Mouse (Mus musculus): ENCODE measurements around the gene Bbs9. TPM values are rescaled to one million over a fixed set of nuclear protein-coding genes. Genes with fewer than 3 reads are reported as not detected.
A peak's percentile ranks its signal among the peaks of the same experiment; 100 is the strongest.

The Bbs9 gene
- polyA plus RNA-seq, 1 experiment from 2014 or later: 14.9 TPM

DNA sequence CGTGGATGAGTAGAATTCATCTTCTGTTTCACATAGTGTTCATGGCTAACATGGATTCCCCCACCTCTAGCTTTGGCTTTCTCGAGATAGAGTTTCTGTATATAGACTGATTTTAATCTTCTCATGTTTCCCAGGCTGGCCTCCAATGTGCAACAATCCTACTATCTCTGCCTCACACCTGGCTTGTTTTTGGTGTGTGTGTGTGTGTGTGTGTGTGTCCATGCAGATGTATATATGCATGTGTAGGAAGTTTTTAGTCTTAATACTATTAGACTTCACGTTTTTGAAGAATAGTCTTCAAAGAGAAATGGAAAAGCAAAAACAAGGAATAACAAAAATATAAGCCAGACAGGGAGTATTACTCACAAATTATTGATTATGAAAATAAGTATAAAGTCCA, 296.3 kb downstream of the Bbs9 start:
- 89% methylated on average over 3 of the region's 3 CpGs for WGBS
- Histone ChIP-seq H3K9ac (no peak overlapping the region), H3K36me3 (no peaks in the 10 kb centered on the region), H3K27me3 (no peaks in the 10 kb centered on the region), H3K9me3 (no peaks in the 10 kb centered on the region), H3K27ac (replicated peaks) (no peak overlapping the region), H3K4me1 (replicated peaks) (no peaks in the 10 kb centered on the region), H3K4me2 (no peak overlapping the region), H3K4me3 (no peak overlapping the region)
- no peak for ATAC-seq (ENCODE audit: low read depth)

DNA sequence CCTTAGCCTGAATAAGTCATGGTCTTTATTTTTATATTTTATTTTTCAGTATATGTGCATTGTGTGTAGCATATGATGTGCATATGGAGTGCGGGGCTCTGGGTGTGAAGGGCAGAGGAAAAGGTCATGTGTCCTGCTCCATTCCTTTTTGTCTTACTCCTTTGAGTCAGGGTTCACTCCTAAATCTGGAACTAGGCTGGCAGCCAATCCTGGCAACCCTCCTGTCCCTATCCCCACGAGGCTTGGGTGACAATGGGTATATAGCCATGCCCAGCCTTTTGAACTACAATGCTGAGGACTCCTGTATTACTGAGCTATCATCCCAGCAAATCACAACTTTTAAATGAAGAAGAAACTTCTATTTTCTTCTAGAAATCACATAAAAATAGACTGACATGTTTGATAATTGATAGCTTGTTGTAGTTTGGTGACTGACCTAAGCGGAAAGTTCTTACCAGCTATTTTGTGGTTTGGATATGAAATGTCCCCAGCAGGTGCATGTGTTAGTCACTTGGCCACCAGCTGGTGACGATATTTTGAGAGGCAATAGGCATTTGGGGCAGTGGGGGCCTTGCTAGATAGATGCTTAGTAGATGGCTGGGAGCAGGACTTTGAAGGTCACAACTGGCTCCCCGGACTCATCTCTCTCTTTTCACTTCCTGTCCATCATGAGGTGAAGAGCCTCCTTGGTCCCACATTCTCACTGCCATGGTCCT, 300.9 kb downstream of the Bbs9 start:
- H3K4me2 ChIP-seq: no peak overlapping the region
- H3K27me3 ChIP-seq: no peaks in the 10 kb centered on the region
- no peaks in the 10 kb centered on the region for H3K36me3 ChIP-seq
- H3K4me1 ChIP-seq (replicated peaks): no peaks in the 10 kb centered on the region
- H3K27ac ChIP-seq (replicated peaks): no peak overlapping the region
- no peaks in the 10 kb centered on the region for H3K9me3 ChIP-seq
- H3K4me3 ChIP-seq: no peak overlapping the region
- WGBS: 82% methylated on average over 5 of the region's 5 CpGs
- ATAC-seq (ENCODE audit: low read depth): no peak
- H3K9ac ChIP-seq: no peak overlapping the region

DNA sequence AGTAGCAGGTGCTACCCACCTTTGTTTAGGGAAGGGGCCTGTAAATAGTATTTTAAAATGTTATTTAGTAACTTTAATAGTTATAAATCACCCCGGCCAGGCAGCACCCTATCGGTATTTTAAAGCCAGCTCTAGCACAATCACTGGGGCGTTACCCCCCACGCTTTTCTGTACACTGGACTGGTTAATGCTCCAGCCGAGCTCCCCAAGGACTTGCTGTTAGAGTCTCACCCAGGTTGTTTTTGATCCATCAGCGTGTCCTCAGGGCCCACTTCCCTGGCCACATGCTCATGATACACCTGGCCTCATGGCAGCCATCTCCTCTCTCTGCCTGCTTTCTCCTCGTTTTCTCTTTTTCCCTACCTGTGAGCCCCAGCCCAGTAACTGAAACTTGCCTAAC, 301.9 kb downstream of the Bbs9 start:
- WGBS: 91% methylated on average over 7 of the region's 7 CpGs
- no peak for ATAC-seq (ENCODE audit: low read depth)
- no peak overlapping the region for H3K4me3 ChIP-seq
- H3K4me1 ChIP-seq (replicated peaks): no peaks in the 10 kb centered on the region
- no peak overlapping the region for H3K4me2 ChIP-seq
- no peaks in the 10 kb centered on the region for H3K9me3 ChIP-seq
- no peak overlapping the region for H3K27ac ChIP-seq (replicated peaks)
- no peaks in the 10 kb centered on the region for H3K36me3 ChIP-seq
- H3K27me3 ChIP-seq: no peaks in the 10 kb centered on the region
- H3K9ac ChIP-seq: no peak overlapping the region

- 88% methylated on average over 6 of the region's 6 CpGs for WGBS
- no peaks in the 10 kb centered on the region for H3K9me3 ChIP-seq
- H3K27me3 ChIP-seq: no peaks in the 10 kb centered on the region
- no peak overlapping the region for H3K27ac ChIP-seq (replicated peaks)
- no peak overlapping the region for H3K9ac ChIP-seq
- ATAC-seq (ENCODE audit: low read depth): no peak
- H3K4me3 ChIP-seq: no peak overlapping the region
- H3K4me2 ChIP-seq: no peak overlapping the region
- H3K36me3 ChIP-seq: no peaks in the 10 kb centered on the region
- H3K4me1 ChIP-seq (replicated peaks): no peaks in the 10 kb centered on the region
Observed at GRCm38 (mm10) chr9:22779631-22780030, 304.1 kb downstream of the Bbs9 start.

- Histone ChIP-seq H3K27ac (replicated peaks) (no peak overlapping the region), H3K9ac (no peak overlapping the region), H3K9me3 (no peaks in the 10 kb centered on the region), H3K36me3 (no peaks in the 10 kb centered on the region), H3K4me2 (no peak overlapping the region), H3K4me1 (replicated peaks) (0 out of 2 replicates have a peak, but pooled peaks cover 9% of the 10 kb centered on the region), H3K27me3 (no peaks in the 10 kb centered on the region), H3K4me3 (no peak overlapping the region)
- 90% methylated on average over 4 of the region's 4 CpGs for WGBS
- ATAC-seq (ENCODE audit: low read depth): no peak
Observed at GRCm38 (mm10) chr9:22786006-22786405, 310.5 kb downstream of the Bbs9 start.

DNA sequence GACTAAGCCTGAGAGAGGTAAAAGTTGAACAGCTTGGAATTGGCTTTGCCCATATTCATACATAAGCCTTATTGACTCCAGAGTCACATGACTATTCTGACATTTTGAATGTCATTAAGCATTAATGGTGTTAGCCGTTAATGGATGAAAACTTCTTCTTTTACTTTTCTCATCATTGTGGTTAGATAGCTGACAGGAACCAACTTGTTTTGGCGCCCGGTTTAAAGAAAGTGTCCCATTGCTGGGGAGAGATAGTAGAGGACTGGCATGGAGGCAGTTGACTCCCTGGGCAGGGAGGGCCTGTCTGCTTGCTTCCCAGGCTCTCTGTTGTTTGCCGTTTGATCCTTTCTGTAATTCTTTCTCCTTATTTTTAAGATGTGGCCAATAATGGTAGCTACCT, 312.9 kb downstream of the Bbs9 start:
- 97% methylated on average over 4 of the region's 4 CpGs for WGBS
- ATAC-seq (ENCODE audit: low read depth): no peak
- Histone ChIP-seq H3K27me3 (no peaks in the 10 kb centered on the region), H3K4me3 (no peak overlapping the region), H3K27ac (replicated peaks) (no peak overlapping the region), H3K4me2 (no peak overlapping the region), H3K36me3 (no peaks in the 10 kb centered on the region), H3K9me3 (no peaks in the 10 kb centered on the region), H3K4me1 (replicated peaks) (peaks cover 22% of the 10 kb centered on the region), H3K9ac (no peak overlapping the region)

GRCm38 (mm10) chr9:22788850-22789249, 313.3 kb downstream of the Bbs9 start:
- H3K4me3 ChIP-seq: no peak overlapping the region
- H3K9me3 ChIP-seq: no peaks in the 10 kb centered on the region
- H3K4me2 ChIP-seq: no peak overlapping the region
- H3K4me1 ChIP-seq (replicated peaks): peaks cover 22% of the 10 kb centered on the region
- WGBS: 89% methylated on average over 4 of the region's 4 CpGs
- ATAC-seq (ENCODE audit: low read depth): no peak
- H3K36me3 ChIP-seq: no peaks in the 10 kb centered on the region
- no peak overlapping the region for H3K9ac ChIP-seq
- H3K27me3 ChIP-seq: no peaks in the 10 kb centered on the region
- no peak overlapping the region for H3K27ac ChIP-seq (replicated peaks)

- no peaks in the 10 kb centered on the region for H3K9me3 ChIP-seq
- no peak overlapping the region for H3K9ac ChIP-seq
- H3K36me3 ChIP-seq: no peaks in the 10 kb centered on the region
- no peak overlapping the region for H3K4me2 ChIP-seq
- ATAC-seq (ENCODE audit: low read depth): no peak
- WGBS: 66% methylated on average over 9 of the region's 9 CpGs
- no peak overlapping the region for H3K4me3 ChIP-seq
- no peaks in the 10 kb centered on the region for H3K27me3 ChIP-seq
- H3K4me1 ChIP-seq (replicated peaks): peaks cover 22% of the 10 kb centered on the region
- 0 out of 2 replicates have a peak overlapping the region, but pooled peaks have one; percentile 18 for H3K27ac ChIP-seq (replicated peaks)
Observed at GRCm38 (mm10) chr9:22789380-22790168, 314.1 kb downstream of the Bbs9 start.

GRCm38 (mm10) chr9:22791208-22791607, 315.7 kb downstream of the Bbs9 start:
- no peak overlapping the region for H3K4me3 ChIP-seq
- H3K27ac ChIP-seq (replicated peaks): no peak overlapping the region
- no peaks in the 10 kb centered on the region for H3K36me3 ChIP-seq
- 89% methylated on average over 5 of the region's 5 CpGs for WGBS
- no peak overlapping the region for H3K9ac ChIP-seq
- no peaks in the 10 kb centered on the region for H3K9me3 ChIP-seq
- H3K27me3 ChIP-seq: no peaks in the 10 kb centered on the region
- peaks cover 22% of the 10 kb centered on the region for H3K4me1 ChIP-seq (replicated peaks)
- no peak for ATAC-seq (ENCODE audit: low read depth)
- no peak overlapping the region for H3K4me2 ChIP-seq

- Histone ChIP-seq H3K27ac (replicated peaks) (no peak overlapping the region), H3K4me2 (no peak overlapping the region), H3K9me3 (no peaks in the 10 kb centered on the region), H3K4me3 (no peak overlapping the region), H3K9ac (no peak overlapping the region), H3K27me3 (no peaks in the 10 kb centered on the region), H3K4me1 (replicated peaks) (peaks cover 22% of the 10 kb centered on the region), H3K36me3 (no peaks in the 10 kb centered on the region)
- WGBS: 84% methylated on average over 9 of the region's 9 CpGs
- peak; percentile 11; the same call in 1 of the 2 replicates for ATAC-seq (ENCODE audit: low read depth)
Observed at GRCm38 (mm10) chr9:22791750-22792149, 316.2 kb downstream of the Bbs9 start.

DNA sequence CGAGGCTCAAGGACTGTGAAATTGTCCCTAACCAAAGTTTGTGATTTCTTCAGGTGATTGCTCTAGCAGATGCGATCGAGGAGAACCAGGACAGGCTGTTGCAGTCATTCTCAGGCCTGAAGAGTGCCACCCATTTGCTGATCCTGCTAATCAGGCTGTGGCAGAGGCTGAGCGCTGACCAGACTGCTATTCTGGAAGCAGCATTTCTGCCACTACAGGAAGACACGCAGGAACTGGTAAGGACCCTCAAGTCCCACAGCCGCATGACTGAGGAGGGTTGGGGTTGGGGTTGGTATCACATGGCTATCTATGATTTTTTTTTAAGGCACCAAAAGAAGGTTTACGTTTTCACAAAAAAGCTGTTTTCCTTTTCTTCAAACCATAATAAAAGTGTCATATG, 318.2 kb downstream of the Bbs9 start:
- Histone ChIP-seq H3K9ac (no peak overlapping the region), H3K27me3 (no peaks in the 10 kb centered on the region), H3K4me2 (no peak overlapping the region), H3K36me3 (no peaks in the 10 kb centered on the region), H3K27ac (replicated peaks) (no peak overlapping the region), H3K4me3 (no peak overlapping the region), H3K4me1 (replicated peaks) (peaks cover 22% of the 10 kb centered on the region), H3K9me3 (no peaks in the 10 kb centered on the region)
- 72% methylated on average over 7 of the region's 7 CpGs for WGBS
- ATAC-seq (ENCODE audit: low read depth): no peak

DNA sequence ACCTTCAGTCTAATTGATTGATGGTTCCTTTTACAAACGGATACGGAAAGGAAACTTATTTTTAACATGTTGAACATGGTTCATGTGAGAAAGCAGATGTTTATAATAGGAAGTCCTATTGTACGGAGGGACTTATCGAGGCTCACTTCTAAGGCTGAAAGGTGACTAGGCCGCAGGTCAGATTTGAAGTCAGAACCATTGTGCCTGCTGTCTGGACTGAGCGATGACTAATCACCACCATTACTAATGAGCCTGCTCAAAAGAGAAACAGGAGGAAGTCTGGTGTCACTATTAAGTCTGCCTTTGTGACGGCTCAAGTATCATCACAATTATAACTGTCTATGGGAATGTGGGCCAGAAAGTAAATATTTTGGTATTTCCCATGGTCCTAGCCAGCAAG, 325.2 kb downstream of the Bbs9 start:
- H3K4me1 ChIP-seq (replicated peaks): no peaks in the 10 kb centered on the region
- no peak overlapping the region for H3K4me2 ChIP-seq
- no peak for ATAC-seq (ENCODE audit: low read depth)
- H3K4me3 ChIP-seq: no peak overlapping the region
- no peaks in the 10 kb centered on the region for H3K27me3 ChIP-seq
- no peaks in the 10 kb centered on the region for H3K36me3 ChIP-seq
- no peaks in the 10 kb centered on the region for H3K9me3 ChIP-seq
- H3K9ac ChIP-seq: no peak overlapping the region
- no peak overlapping the region for H3K27ac ChIP-seq (replicated peaks)
- 81% methylated on average over 7 of the region's 7 CpGs for WGBS
